Mouse (Mus musculus): ENCODE data around the gene Atf6b. TPM values are rescaled to one million over a fixed set of nuclear protein-coding genes. Genes with fewer than 3 reads are reported as not detected.

Atf6b gene
- total and polyA plus RNA-seq, 2 experiments from 2014 or later: 57.4 to 83.0 TPM

- DNase-seq (ENCODE audit: low spot score) (no peak), ATAC-seq (ENCODE audit: low FRiP score) (no peak)
- peaks cover 30% of the 10 kb centered on the region for H3K27me3 ChIP-seq (ENCODE audit: insufficient read depth, low read length)
- H3K9ac ChIP-seq (replicated peaks; ENCODE audit: low read length, poor library complexity, severe bottlenecking): no peak overlapping the region
- WGBS: 79% methylated on average over 6 of the region's 6 CpGs
- H3K36me3 ChIP-seq (ENCODE audit: insufficient read depth, low read length): no peaks in the 10 kb centered on the region
- H3K27ac ChIP-seq (ENCODE audit: low read depth, low read length): no peak overlapping the region
- H3K4me2 ChIP-seq (ENCODE audit: low read depth, low read length, poor library complexity, severe bottlenecking): no peak overlapping the region
- H3K4me3 ChIP-seq (ENCODE audit: low read depth, low read length): no peak overlapping the region
- H3K9me3 ChIP-seq (ENCODE audit: low read length): no peaks in the 10 kb centered on the region
- H3K4me1 ChIP-seq (ENCODE audit: insufficient read depth, low read length): peaks cover 4% of the 10 kb centered on the region; the same call in 1 of the 2 replicates
- no peak for TF ChIP-seq CTCF (IDR thresholded peaks at IDR 0.05)
Observed at GRCm38 (mm10) chr17:34676093-34676460, 29.1 kb downstream of the Atf6b start.

- Histone ChIP-seq H3K4me1 (ENCODE audit: insufficient read depth, low read length) (peaks cover 3% of the 10 kb centered on the region; the same call in 1 of the 2 replicates), H3K4me2 (ENCODE audit: low read depth, low read length, poor library complexity, severe bottlenecking) (no peak overlapping the region), H3K27ac (ENCODE audit: low read depth, low read length) (no peak overlapping the region), H3K9me3 (ENCODE audit: low read length) (no peaks in the 10 kb centered on the region), H3K27me3 (ENCODE audit: insufficient read depth, low read length) (peaks cover 24% of the 10 kb centered on the region), H3K4me3 (ENCODE audit: low read depth, low read length) (no peak overlapping the region), H3K9ac (replicated peaks; ENCODE audit: low read length, poor library complexity, severe bottlenecking) (no peak overlapping the region), H3K36me3 (ENCODE audit: insufficient read depth, low read length) (no peaks in the 10 kb centered on the region)
- no peak for TF ChIP-seq CTCF (IDR thresholded peaks at IDR 0.05)
- 82% methylated on average over 12 of the region's 12 CpGs for WGBS
- DNase-seq (ENCODE audit: low spot score) (no peak), ATAC-seq (ENCODE audit: low FRiP score) (no peak)
Observed at GRCm38 (mm10) chr17:34676671-34677070, 29.7 kb downstream of the Atf6b start.

GRCm38 (mm10) chr17:34680191-34680590 is 33.2 kb downstream of the Atf6b start:
- H3K36me3 ChIP-seq (ENCODE audit: insufficient read depth, low read length): no peaks in the 10 kb centered on the region
- H3K27me3 ChIP-seq (ENCODE audit: insufficient read depth, low read length): no peaks in the 10 kb centered on the region; the same call in 1 of the 2 replicates
- WGBS: 78% methylated on average over 26 of the region's 26 CpGs
- DNase-seq (ENCODE audit: low spot score): no peak
- H3K4me2 ChIP-seq (ENCODE audit: low read depth, low read length, poor library complexity, severe bottlenecking): no peak overlapping the region
- no peaks in the 10 kb centered on the region for H3K4me1 ChIP-seq (ENCODE audit: insufficient read depth, low read length)
- no peak overlapping the region for H3K27ac ChIP-seq (ENCODE audit: low read depth, low read length)
- H3K4me3 ChIP-seq (ENCODE audit: low read depth, low read length): no peak overlapping the region
- ATAC-seq (ENCODE audit: low FRiP score): no peak
- TF ChIP-seq CTCF (IDR thresholded peaks at IDR 0.05): no peak
- no peaks in the 10 kb centered on the region for H3K9me3 ChIP-seq (ENCODE audit: low read length)
- no peak overlapping the region for H3K9ac ChIP-seq (replicated peaks; ENCODE audit: low read length, poor library complexity, severe bottlenecking)

GRCm38 (mm10) chr17:34680621-34681020 is 33.7 kb downstream of the Atf6b start:
- Histone ChIP-seq H3K9me3 (ENCODE audit: low read length) (no peaks in the 10 kb centered on the region), H3K27ac (ENCODE audit: low read depth, low read length) (no peak overlapping the region), H3K4me3 (ENCODE audit: low read depth, low read length) (no peak overlapping the region), H3K36me3 (ENCODE audit: insufficient read depth, low read length) (no peaks in the 10 kb centered on the region), H3K9ac (replicated peaks; ENCODE audit: low read length, poor library complexity, severe bottlenecking) (no peak overlapping the region), H3K4me2 (ENCODE audit: low read depth, low read length, poor library complexity, severe bottlenecking) (no peak overlapping the region), H3K4me1 (ENCODE audit: insufficient read depth, low read length) (no peaks in the 10 kb centered on the region), H3K27me3 (ENCODE audit: insufficient read depth, low read length) (no peaks in the 10 kb centered on the region; the same call in 1 of the 2 replicates)
- no peak for TF ChIP-seq CTCF (IDR thresholded peaks at IDR 0.05)
- ATAC-seq (ENCODE audit: low FRiP score): no peak
- DNase-seq (ENCODE audit: low spot score): no peak
- 77% methylated on average over 4 of the region's 4 CpGs for WGBS

- Histone ChIP-seq H3K4me1 (ENCODE audit: insufficient read depth, low read length) (no peaks in the 10 kb centered on the region), H3K27ac (ENCODE audit: low read depth, low read length) (no peak overlapping the region), H3K4me3 (ENCODE audit: low read depth, low read length) (no peak overlapping the region), H3K4me2 (ENCODE audit: low read depth, low read length, poor library complexity, severe bottlenecking) (no peak overlapping the region), H3K36me3 (ENCODE audit: insufficient read depth, low read length) (no peaks in the 10 kb centered on the region), H3K9ac (replicated peaks; ENCODE audit: low read length, poor library complexity, severe bottlenecking) (no peak overlapping the region), H3K27me3 (ENCODE audit: insufficient read depth, low read length) (no peaks in the 10 kb centered on the region; the same call in 1 of the 2 replicates), H3K9me3 (ENCODE audit: low read length) (no peaks in the 10 kb centered on the region)
- DNase-seq (ENCODE audit: low spot score) (no peak), ATAC-seq (ENCODE audit: low FRiP score) (no peak)
- no peak for TF ChIP-seq CTCF (IDR thresholded peaks at IDR 0.05)
- WGBS: 83% methylated on average over 17 of the region's 17 CpGs
Observed at GRCm38 (mm10) chr17:34681132-34681571, 34.2 kb downstream of the Atf6b start.

- 68% methylated on average over 11 of the region's 11 CpGs for WGBS
- no peaks in the 10 kb centered on the region; the same call in 1 of the 2 replicates for H3K27me3 ChIP-seq (ENCODE audit: insufficient read depth, low read length)
- no peak overlapping the region for H3K4me3 ChIP-seq (ENCODE audit: low read depth, low read length)
- ATAC-seq (ENCODE audit: low FRiP score) (no peak), DNase-seq (ENCODE audit: low spot score) (no peak)
- H3K4me2 ChIP-seq (ENCODE audit: low read depth, low read length, poor library complexity, severe bottlenecking): no peak overlapping the region
- H3K9ac ChIP-seq (replicated peaks; ENCODE audit: low read length, poor library complexity, severe bottlenecking): no peak overlapping the region
- H3K27ac ChIP-seq (ENCODE audit: low read depth, low read length): no peak overlapping the region
- TF ChIP-seq CTCF (IDR thresholded peaks at IDR 0.05): no peak
- H3K36me3 ChIP-seq (ENCODE audit: insufficient read depth, low read length): no peaks in the 10 kb centered on the region
- no peaks in the 10 kb centered on the region for H3K9me3 ChIP-seq (ENCODE audit: low read length)
- H3K4me1 ChIP-seq (ENCODE audit: insufficient read depth, low read length): no peaks in the 10 kb centered on the region
Observed at GRCm38 (mm10) chr17:34681881-34682536, 35.1 kb downstream of the Atf6b start.
